Mouse (Mus musculus) testis, adult 2 months (tissue): ENCODE results near the gene Mmel1.

Source experiments
- CTCF ChIP-seq: fragments of 200-500 bp; IDR thresholded peaks from 2 replicates; pipeline ENCODE4 v1.5.1; 2012; ENCODE audit warnings: low read depth, mild to moderate bottlenecking, inconsistent platforms, low read length, moderate library complexity; ENCODE audit not compliant: control insufficient read depth, insufficient read depth, insufficient replicate concordance
- POLR2A ChIP-seq: fragments of 200-500 bp; IDR thresholded peaks from 2 replicates; pipeline ENCODE4 v1.6.1; 2012; ENCODE audit warnings: low read depth, mild to moderate bottlenecking, inconsistent platforms, low read length, moderate library complexity; ENCODE audit not compliant: control insufficient read depth

DNA sequence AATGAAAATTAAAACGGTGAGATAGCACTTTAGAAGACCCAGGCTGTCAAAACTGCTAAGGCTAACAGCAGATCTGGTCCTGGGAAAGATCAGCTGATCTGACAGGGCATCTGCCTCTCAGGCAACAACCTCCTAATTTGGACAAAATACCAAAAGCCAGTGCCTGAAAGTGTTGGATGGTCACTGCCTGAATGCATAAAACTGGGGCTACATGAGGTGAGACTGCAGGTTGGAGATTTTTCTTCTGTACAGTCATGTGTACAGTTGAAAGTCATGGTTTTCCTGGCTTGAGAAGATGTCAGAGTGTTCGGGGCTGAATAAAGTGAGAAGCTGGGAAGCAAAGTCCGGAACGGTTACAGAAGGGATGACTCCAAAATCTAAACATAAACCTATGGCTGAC is 15.5 kb upstream of the Mmel1 start:
- TF ChIP-seq CTCF, result no peak
- no peak for TF ChIP-seq POLR2A
